Mouse (Mus musculus) effector memory CD4-positive, alpha-beta T cell, adult 5 months (primary cell): ENCODE data around the gene Vmn1r119. TPM values are rescaled to one million over a fixed set of nuclear protein-coding genes. Genes with fewer than 3 reads are reported as not detected.

Experiments
- polyA plus RNA-seq: library from polyadenylated mRNA; unstranded; fragments of 100-300 nt; shearing (Covaris generic); gene quantifications from one replicate; pipeline ENCODE4 v1.2.1, GENCODE M21; 2017

Vmn1r119 gene
- not detected for polyA plus RNA-seq

GRCm38 (mm10) chr7:21012355-21012754 is at the start of gene Vmn1r119:
Gene Vmn1r119 (minus strand): TSS chr7:21012455.

GRCm38 (mm10) chr7:21053684-21054083 is 41.4 kb upstream of the Vmn1r119 start, which contains the start of gene Vmn1r120:
Gene Vmn1r120 (minus strand): TSS chr7:21053784.

Other genes with a start within 250 kb of the Vmn1r119 start
- gene Vmn1r112, start 241.3 kb downstream of the Vmn1r119 start, polyA plus RNA-seq = not detected
- gene Vmn1r113, start 225.2 kb downstream of the Vmn1r119 start, polyA plus RNA-seq = not detected
- gene Vmn1r114, start 200.3 kb downstream of the Vmn1r119 start, polyA plus RNA-seq = not detected
- not detected for gene Vmn1r115, start 167.5 kb downstream of the Vmn1r119 start, polyA plus RNA-seq
- gene Vmn1r116, start 140.2 kb downstream of the Vmn1r119 start, polyA plus RNA-seq = not detected
- gene Vmn1r117, start 128.3 kb downstream of the Vmn1r119 start, polyA plus RNA-seq = not detected
- gene Vmn1r118, start 100.1 kb downstream of the Vmn1r119 start, polyA plus RNA-seq = not detected
- not detected for gene Vmn1r120, start 41.3 kb upstream of the Vmn1r119 start, polyA plus RNA-seq
- not detected for gene Vmn1r121, start 86.1 kb upstream of the Vmn1r119 start, polyA plus RNA-seq
- gene Vmn1r122, start 121.7 kb upstream of the Vmn1r119 start, polyA plus RNA-seq = not detected
- gene Vmn1r123, start 149.7 kb upstream of the Vmn1r119 start, polyA plus RNA-seq = not detected
- gene Gm5157, start 178.0 kb upstream of the Vmn1r119 start, polyA plus RNA-seq = not detected
- gene Vmn1r124, start 248.2 kb upstream of the Vmn1r119 start, polyA plus RNA-seq = not detected